Mouse (Mus musculus): ENCODE results near the gene H2al1a. TPM values are rescaled to one million over a fixed set of nuclear protein-coding genes. Genes with fewer than 3 reads are reported as not detected.
"Not testable (repeated sequence)": the region's sequence is repeated elsewhere in the genome, so short reads cannot be mapped to it uniquely, and the experiment has no call there.

Gene H2al1a
- total RNA-seq (2021), result not detected

GRCm38 (mm10) chrX:11298957-11299356 is at the start of gene H2al1a:
Gene H2al1a, plus strand, starts transcription at chrX:11299257.
- DNase-seq; intact Hi-C loops (cut with DNase I): not testable (repeated sequence)

GRCm38 (mm10) chrX:11250155-11250554 is 48.9 kb upstream of the H2al1a start:
- no peak for DNase-seq
- intact Hi-C loops (cut with DNase I), result no loop called here

- no peak for DNase-seq
- intact Hi-C loops (cut with DNase I), result no loop called here
These were observed 45.0 kb upstream of the H2al1a start for GRCm38 (mm10) chrX:11254062-11254461.

- DNase-seq, result no peak
- intact Hi-C loops (cut with DNase I), result no loop called here
These were observed 44.4 kb upstream of the H2al1a start for GRCm38 (mm10) chrX:11254521-11255207.

- DNase-seq, result no peak
- intact Hi-C loops (cut with DNase I), result no loop called here
These were observed 43.3 kb upstream of the H2al1a start for GRCm38 (mm10) chrX:11255564-11256360.

- intact Hi-C loops (cut with DNase I), result no loop called here
- DNase-seq, result no peak
These were observed 34.1 kb upstream of the H2al1a start for GRCm38 (mm10) chrX:11264918-11265317.

GRCm38 (mm10) chrX:11267791-11268190 is 31.3 kb upstream of the H2al1a start:
- peak; percentile 3 for DNase-seq
- intact Hi-C loops (cut with DNase I), result no loop called here

- intact Hi-C loops (cut with DNase I), result no loop called here
- peak; percentile 84 for DNase-seq
These were observed 30.0 kb upstream of the H2al1a start for GRCm38 (mm10) chrX:11269074-11269473.

- intact Hi-C loops (cut with DNase I), result loop anchor here (5.0 kb wide), 1 partner anchor 51 kb away; no protein-coding TSS in a partner anchor
- DNase-seq, result no peak
These were observed 25.9 kb upstream of the H2al1a start for GRCm38 (mm10) chrX:11273190-11273589.

- no peak for DNase-seq
- intact Hi-C loops (cut with DNase I), result no loop called here
These were observed 22.0 kb upstream of the H2al1a start for GRCm38 (mm10) chrX:11277083-11277482.

- intact Hi-C loops (cut with DNase I), result no loop called here
- DNase-seq, result no peak
These were observed 18.3 kb upstream of the H2al1a start for GRCm38 (mm10) chrX:11280741-11281140.

- intact Hi-C loops (cut with DNase I), result no loop called here
- DNase-seq, result no peak
These were observed 10.7 kb upstream of the H2al1a start for GRCm38 (mm10) chrX:11288306-11288882.

GRCm38 (mm10) chrX:11289244-11289643 is 9.8 kb upstream of the H2al1a start:
- intact Hi-C loops (cut with DNase I), result no loop called here
- DNase-seq, result no peak

- DNase-seq; intact Hi-C loops (cut with DNase I): not testable (repeated sequence)
These were observed 3.1 kb downstream of the H2al1a start, which contains the start of gene H2al1b for GRCm38 (mm10) chrX:11302132-11302531. Gene H2al1b, plus strand, starts transcription at chrX:11302432.

- intact Hi-C loops (cut with DNase I); DNase-seq: not testable (repeated sequence)
These were observed 6.3 kb downstream of the H2al1a start, which contains the start of gene H2al1c for GRCm38 (mm10) chrX:11305355-11305754. Gene H2al1c, plus strand, starts transcription at chrX:11305655.

- DNase-seq; intact Hi-C loops (cut with DNase I): not testable (repeated sequence)
These were observed 9.5 kb downstream of the H2al1a start, which contains the start of gene H2al1d for GRCm38 (mm10) chrX:11308524-11308923. Gene H2al1d, plus strand, starts transcription at chrX:11308824.

- DNase-seq; intact Hi-C loops (cut with DNase I): not testable (repeated sequence)
These were observed 12.6 kb downstream of the H2al1a start, which contains the start of gene H2al1e for GRCm38 (mm10) chrX:11311634-11312033. Gene H2al1e, plus strand, starts transcription at chrX:11311934.

GRCm38 (mm10) chrX:11314858-11315257 is 15.8 kb downstream of the H2al1a start, which contains the start of gene H2al1f:
Gene H2al1f, plus strand, starts transcription at chrX:11315158.
- DNase-seq; intact Hi-C loops (cut with DNase I): not testable (repeated sequence)

- intact Hi-C loops (cut with DNase I); DNase-seq: not testable (repeated sequence)
These were observed 18.9 kb downstream of the H2al1a start, which contains the start of gene H2al1g for GRCm38 (mm10) chrX:11317956-11318355. Gene H2al1g, plus strand, starts transcription at chrX:11318256.

GRCm38 (mm10) chrX:11321192-11321591 is 22.1 kb downstream of the H2al1a start, which contains the start of gene H2al1h:
Gene H2al1h, plus strand, starts transcription at chrX:11321492.
- intact Hi-C loops (cut with DNase I); DNase-seq: not testable (repeated sequence)

- intact Hi-C loops (cut with DNase I); DNase-seq: not testable (repeated sequence)
These were observed 25.3 kb downstream of the H2al1a start, which contains the start of gene H2al1i for GRCm38 (mm10) chrX:11324359-11324758. Gene H2al1i, plus strand, starts transcription at chrX:11324659.

Data from left cerebral cortex, postnatal 4 days (tissue).